Mouse (Mus musculus) midbrain, postnatal 0 days (tissue): ENCODE results near the gene Gpsm1. TPM values are rescaled to one million over a fixed set of nuclear protein-coding genes. Genes with fewer than 3 reads are reported as not detected.

ENCODE experiments used
- ATAC-seq: fragments of 200-750 bp; cut with Nextera tagmentation; 2 replicates; pipeline ENCODE4 v1.8.0; 2017; ENCODE audit warnings: moderate number of reproducible peaks, mild to moderate bottlenecking, moderate TSS enrichment, moderate library complexity; ENCODE audit not compliant: low FRiP score
- DNase-seq: peaks from one replicate; pipeline ENCODE4 v3.0.0-alpha.2; 2015; ENCODE audit warnings: low spot score
- H3K27ac ChIP-seq: fragments of 300-500 bp; sonication (generic); 2 replicates; pipeline ENCODE4 v1.5.1; 2014; ENCODE audit warnings: low read depth, mild to moderate bottlenecking, low read length, mixed read lengths
- H3K27me3 ChIP-seq: fragments of 300-500 bp; sonication (generic); 2 replicates; pipeline ENCODE4 v1.6.1; 2014; ENCODE audit warnings: low read length, control low read depth, mixed read lengths; ENCODE audit not compliant: insufficient read depth
- H3K36me3 ChIP-seq: fragments of 300-500 bp; sonication (generic); 2 replicates; pipeline ENCODE4 v1.6.1; 2014; ENCODE audit warnings: low read length, control low read depth, mixed read lengths; ENCODE audit not compliant: insufficient read depth
- H3K4me1 ChIP-seq: fragments of 300-500 bp; sonication (generic); 2 replicates; pipeline ENCODE4 v1.6.1; 2014; ENCODE audit warnings: mild to moderate bottlenecking, control low read depth, antibody characterized with exemption, low read length, mixed read lengths; ENCODE audit not compliant: insufficient read depth
- H3K4me2 ChIP-seq: fragments of 300-500 bp; sonication (generic); 2 replicates; pipeline ENCODE4 v1.6.1; 2014; ENCODE audit warnings: low read depth, mild to moderate bottlenecking, low read length, mixed read lengths; ENCODE audit not compliant: poor library complexity, severe bottlenecking
- H3K4me3 ChIP-seq: fragments of 300-500 bp; sonication (generic); 2 replicates; pipeline ENCODE4 v1.5.1; 2014; ENCODE audit warnings: low read depth, mild to moderate bottlenecking, low read length, moderate library complexity
- H3K9ac ChIP-seq: fragments of 300-500 bp; sonication (generic); replicated peaks from 2 replicates; pipeline ENCODE4 v1.6.1; 2014; ENCODE audit warnings: mild to moderate bottlenecking, low read length, moderate library complexity, mixed read lengths; ENCODE audit not compliant: poor library complexity, severe bottlenecking
- H3K9me3 ChIP-seq: fragments of 300-500 bp; sonication (generic); 2 replicates; pipeline ENCODE4 v1.6.1; 2016; ENCODE audit warnings: low read length, control low read depth
- CTCF ChIP-seq: IDR thresholded peaks from 2 replicates; pipeline ENCODE4 v1.5.1; 2016; ENCODE audit warnings: antibody characterized with exemption, mild to moderate bottlenecking
- WGBS: fragments of 180-500 bp; shearing (Covaris S2); extraction: QIAGEN DNeasy Blood & Tissue Kit; methylation state at CpG from one replicate; pipeline ENCODE4 v1.1.7; 2014; 5-methylcytosine and 5-hydroxymethylcytosine counted together
- polyA plus RNA-seq: library from polyadenylated mRNA; unstranded; fragments of >200 nt; fragmentation: Nextera tagmentation; extraction: Ambion mirVana; gene quantifications from 2 replicates; pipeline ENCODE4 v1.2.1, GENCODE M21; 2015
- total RNA-seq: library from RNA; depleted of rRNA; stranded (reverse); fragments of >200 nt; gene quantifications from 2 replicates; pipeline ENCODE4 v1.2.3, GENCODE M21; 2014

The Gpsm1 gene
- total and polyA plus RNA-seq, 2 experiments from 2014 or later = 163 to 286 TPM

DNA sequence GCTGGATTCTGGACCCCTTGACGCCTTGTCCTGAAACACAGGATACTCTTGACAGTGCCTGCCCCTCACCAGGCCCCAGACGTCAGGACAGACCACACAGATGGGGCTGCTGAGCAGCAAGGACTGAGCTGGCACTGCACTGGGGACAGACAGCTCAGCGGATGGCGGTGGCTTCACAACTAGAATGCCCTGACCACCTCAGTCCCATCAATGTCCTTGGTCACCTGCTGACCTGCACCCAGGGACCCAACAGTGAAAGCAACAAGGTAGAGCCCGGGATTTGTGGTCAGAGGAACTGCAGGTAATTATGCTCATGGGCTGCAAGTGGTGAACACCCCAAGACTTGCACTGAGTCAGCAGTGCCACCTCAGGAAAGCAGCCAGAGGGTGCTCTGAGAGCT, 47.7 kb downstream of the Gpsm1 start:
- H3K4me3 ChIP-seq = no peak overlapping the region
- H3K27ac ChIP-seq = no peak overlapping the region
- no peak for TF ChIP-seq CTCF
- H3K9ac ChIP-seq = no peak overlapping the region
- no peak overlapping the region for H3K4me2 ChIP-seq
- H3K36me3 ChIP-seq = peaks cover 51% of the 10 kb centered on the region
- ATAC-seq = no peak
- no peaks in the 10 kb centered on the region for H3K27me3 ChIP-seq
- no peaks in the 10 kb centered on the region for H3K9me3 ChIP-seq
- H3K4me1 ChIP-seq = no peaks in the 10 kb centered on the region
- 87% methylated on average over 5 of the region's 5 CpGs for WGBS
- DNase-seq = no peak

DNA sequence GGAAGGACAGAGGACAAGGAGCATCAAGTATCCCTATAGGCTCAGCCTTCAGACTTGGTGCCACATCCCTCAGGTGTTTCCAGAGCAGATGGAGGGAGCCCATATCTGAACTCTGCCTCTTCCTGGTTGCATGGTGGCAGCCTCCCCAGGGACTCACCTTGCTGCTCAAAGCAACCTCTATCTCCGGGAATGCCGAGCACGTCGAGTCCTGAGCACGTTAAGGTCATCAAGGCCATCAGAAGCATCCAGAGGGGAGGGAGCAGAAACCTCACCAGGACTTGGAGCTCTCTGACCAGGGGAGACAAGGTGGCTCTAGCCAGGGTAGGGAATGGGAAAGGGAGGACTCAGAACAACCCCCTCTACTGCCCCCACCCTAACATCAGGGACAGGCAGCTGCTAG, 48.2 kb downstream of the Gpsm1 start:
- no peak for ATAC-seq
- 97% methylated on average over 5 of the region's 5 CpGs for WGBS

DNA sequence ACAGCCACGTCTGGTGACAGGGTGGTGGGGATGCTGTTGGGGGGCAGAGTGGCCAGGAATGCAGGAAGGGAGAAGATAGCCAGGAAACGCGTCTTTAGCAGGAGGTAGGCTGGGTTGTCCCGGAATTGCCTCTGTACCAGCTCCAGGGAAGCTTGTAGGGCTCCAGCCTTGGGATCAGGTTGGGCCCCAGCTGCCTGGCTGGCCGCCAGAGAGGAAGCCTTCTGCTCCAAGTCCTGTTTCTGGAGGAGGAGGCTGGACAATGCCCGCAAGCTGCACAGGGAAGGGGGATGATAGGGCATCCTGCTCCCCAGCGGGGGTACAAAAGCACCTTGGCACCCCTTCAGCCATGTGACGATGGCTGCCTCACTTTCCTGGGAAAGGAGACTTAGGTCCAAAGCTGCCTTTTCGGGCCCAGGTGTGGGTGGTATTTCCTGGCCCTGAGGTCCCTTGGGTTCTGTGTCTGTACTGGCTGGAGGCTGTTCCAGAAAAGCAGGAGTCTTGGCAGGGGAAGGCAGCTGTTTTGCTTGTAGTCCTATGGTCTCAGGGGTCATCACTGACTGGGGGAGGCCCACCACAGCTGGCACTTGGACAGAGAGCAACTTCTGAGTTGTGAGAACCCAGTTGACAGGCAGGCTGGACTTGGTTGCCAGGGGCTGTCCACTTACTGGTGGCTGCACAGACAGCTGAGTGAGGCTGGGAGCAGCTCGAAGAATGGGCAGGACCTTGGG, 49.6 kb downstream of the Gpsm1 start:
- Histone ChIP-seq H3K27me3 (no peaks in the 10 kb centered on the region), H3K27ac (no peak overlapping the region), H3K36me3 (peaks cover 70% of the 10 kb centered on the region), H3K4me1 (no peaks in the 10 kb centered on the region), H3K9me3 (no peaks in the 10 kb centered on the region), H3K4me2 (no peak overlapping the region), H3K4me3 (no peak overlapping the region), H3K9ac (no peak overlapping the region)
- no peak for TF ChIP-seq CTCF
- ATAC-seq (no peak), DNase-seq (peak; percentile 21)
- 76% methylated on average over 10 of the region's 10 CpGs for WGBS

More for the DNA sequence above, 48.2 kb downstream of the Gpsm1 start:
- Histone ChIP-seq H3K27ac (no peak overlapping the region), H3K9ac (no peak overlapping the region), H3K9me3 (no peaks in the 10 kb centered on the region), H3K4me2 (no peak overlapping the region), H3K36me3 (peaks cover 56% of the 10 kb centered on the region), H3K27me3 (no peaks in the 10 kb centered on the region), H3K4me1 (no peaks in the 10 kb centered on the region), H3K4me3 (no peak overlapping the region)
- TF ChIP-seq CTCF = no peak
- no peak for DNase-seq

DNA sequence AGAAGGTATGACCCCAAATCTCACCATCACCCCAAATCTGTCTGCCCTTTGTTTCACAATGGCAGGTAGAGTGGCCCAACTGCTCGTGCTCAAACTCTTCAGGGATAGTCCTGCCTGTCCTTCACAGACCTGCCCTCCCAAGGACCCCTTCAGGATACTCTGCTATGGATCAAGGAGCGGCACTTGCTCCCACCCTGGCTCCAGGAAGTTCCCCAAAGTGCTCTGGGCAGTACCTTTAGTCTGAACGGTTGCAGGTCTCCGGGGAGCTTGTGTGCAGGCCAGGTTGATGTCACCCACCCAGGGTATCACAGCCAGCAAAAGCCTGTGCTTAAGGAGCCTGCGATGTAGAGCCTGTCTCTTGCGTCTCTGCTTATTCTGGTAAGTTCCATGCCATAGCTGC, 52.6 kb downstream of the Gpsm1 start:
- ATAC-seq = no peak
- H3K27ac ChIP-seq = no peak overlapping the region
- no peak overlapping the region for H3K4me3 ChIP-seq
- no peak overlapping the region for H3K4me2 ChIP-seq
- H3K9ac ChIP-seq = no peak overlapping the region
- WGBS = 91% methylated on average over 6 of the region's 6 CpGs
- DNase-seq = no peak
- H3K4me1 ChIP-seq = no peaks in the 10 kb centered on the region
- no peaks in the 10 kb centered on the region for H3K9me3 ChIP-seq
- H3K27me3 ChIP-seq = no peaks in the 10 kb centered on the region
- no peak for TF ChIP-seq CTCF
- peaks cover 89% of the 10 kb centered on the region for H3K36me3 ChIP-seq

DNA sequence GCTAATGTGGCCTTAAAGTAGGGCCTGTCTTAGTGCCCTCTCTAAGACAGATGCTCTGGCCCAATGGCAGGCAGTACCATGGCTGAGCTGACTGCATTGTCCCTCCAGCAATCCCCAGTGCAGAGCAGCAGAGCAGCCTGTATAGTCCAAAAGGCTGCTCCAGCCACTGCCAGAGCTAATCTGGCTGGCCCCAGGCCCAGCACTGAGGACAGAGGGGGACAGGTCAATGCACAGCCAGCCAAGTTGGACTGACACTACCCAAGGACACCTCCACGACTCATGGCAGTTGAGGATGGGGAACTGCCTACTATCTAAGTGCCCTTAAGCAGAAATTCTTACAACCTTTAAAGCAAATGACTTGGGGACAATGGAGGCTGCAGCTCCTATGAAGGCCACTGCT, 53.3 kb downstream of the Gpsm1 start:
- Histone ChIP-seq H3K4me2 (no peak overlapping the region), H3K27ac (no peak overlapping the region), H3K9me3 (no peaks in the 10 kb centered on the region), H3K4me1 (no peaks in the 10 kb centered on the region), H3K27me3 (no peaks in the 10 kb centered on the region), H3K36me3 (peaks cover 90% of the 10 kb centered on the region), H3K9ac (no peak overlapping the region), H3K4me3 (no peak overlapping the region)
- no peak for TF ChIP-seq CTCF
- DNase-seq (no peak), ATAC-seq (no peak)
- 83% methylated on average over 1 of the region's 1 CpGs for WGBS

DNA sequence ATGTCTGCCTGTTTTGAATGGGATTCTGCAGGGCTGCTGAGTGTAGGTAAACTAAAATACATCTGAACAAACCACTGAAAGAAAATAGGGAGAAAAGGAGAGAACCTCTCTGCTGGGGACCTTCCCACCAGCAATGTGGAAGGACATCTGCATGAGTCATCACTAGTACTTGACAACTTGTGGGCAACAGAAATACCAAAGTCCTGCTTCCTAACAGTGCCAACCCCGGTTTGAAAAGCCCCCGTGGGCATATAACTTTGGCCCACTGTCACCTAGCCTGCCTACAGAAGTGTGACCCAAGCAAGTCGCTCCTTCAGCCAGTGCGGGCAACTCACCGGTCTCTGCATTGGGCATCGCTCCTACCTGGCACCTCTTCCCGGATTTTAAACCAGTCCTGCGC, 57.1 kb downstream of the Gpsm1 start:
- DNase-seq = no peak
- H3K27ac ChIP-seq = no peak overlapping the region
- H3K36me3 ChIP-seq = peaks cover 88% of the 10 kb centered on the region
- WGBS = 95% methylated on average over 8 of the region's 8 CpGs
- no peak overlapping the region for H3K4me3 ChIP-seq
- H3K9me3 ChIP-seq = no peaks in the 10 kb centered on the region
- no peak for TF ChIP-seq CTCF
- ATAC-seq = no peak
- H3K9ac ChIP-seq = no peak overlapping the region
- H3K4me2 ChIP-seq = no peak overlapping the region
- H3K4me1 ChIP-seq = no peaks in the 10 kb centered on the region
- no peaks in the 10 kb centered on the region for H3K27me3 ChIP-seq
